Mouse (Mus musculus) testis, adult 2 months (tissue): Measurements from ENCODE around the gene Clcn6. TPM values are rescaled to one million over a fixed set of nuclear protein-coding genes. Genes with fewer than 3 reads are reported as not detected.

Source experiments
- H3K27ac ChIP-seq: fragments of 200-500 bp; 2 replicates; pipeline ENCODE4 v1.5.1; 2012; ENCODE audit warnings: low read depth, low read length; ENCODE audit not compliant: control insufficient read depth, insufficient read depth
- H3K27me3 ChIP-seq: fragments of 200-500 bp; 2 replicates; pipeline ENCODE4 v1.6.1; 2012; ENCODE audit warnings: mild to moderate bottlenecking, low read length, moderate library complexity; ENCODE audit not compliant: control insufficient read depth, insufficient read depth
- H3K36me3 ChIP-seq: fragments of 200-500 bp; 2 replicates; pipeline ENCODE4 v1.6.1; 2012; ENCODE audit warnings: mild to moderate bottlenecking, low read length; ENCODE audit not compliant: control insufficient read depth, insufficient read depth
- H3K4me1 ChIP-seq: fragments of 200-500 bp; 2 replicates; pipeline ENCODE4 v1.6.1; 2012; ENCODE audit warnings: low read length; ENCODE audit not compliant: control insufficient read depth, insufficient read depth
- H3K4me3 ChIP-seq: fragments of 200-500 bp; 2 replicates; pipeline ENCODE4 v1.5.1; 2012; ENCODE audit warnings: low read depth, mild to moderate bottlenecking, low read length, moderate library complexity, mixed read lengths; ENCODE audit not compliant: control insufficient read depth
- CTCF ChIP-seq: fragments of 200-500 bp; IDR thresholded peaks from 2 replicates; pipeline ENCODE4 v1.5.1; 2012; ENCODE audit warnings: low read depth, mild to moderate bottlenecking, inconsistent platforms, low read length, moderate library complexity; ENCODE audit not compliant: control insufficient read depth, insufficient read depth, insufficient replicate concordance
- POLR2A ChIP-seq: fragments of 200-500 bp; IDR thresholded peaks from 2 replicates; pipeline ENCODE4 v1.6.1; 2012; ENCODE audit warnings: low read depth, mild to moderate bottlenecking, inconsistent platforms, low read length, moderate library complexity; ENCODE audit not compliant: control insufficient read depth
- polyA plus RNA-seq: library from polyadenylated mRNA; depleted of rRNA; stranded (reverse); fragments of >200 nt; gene quantifications from 2 replicates; pipeline ENCODE4 v1.2.3, GENCODE M21; 2012

Clcn6 gene
- polyA plus RNA-seq, 1 experiment: 12.7 TPM

DNA sequence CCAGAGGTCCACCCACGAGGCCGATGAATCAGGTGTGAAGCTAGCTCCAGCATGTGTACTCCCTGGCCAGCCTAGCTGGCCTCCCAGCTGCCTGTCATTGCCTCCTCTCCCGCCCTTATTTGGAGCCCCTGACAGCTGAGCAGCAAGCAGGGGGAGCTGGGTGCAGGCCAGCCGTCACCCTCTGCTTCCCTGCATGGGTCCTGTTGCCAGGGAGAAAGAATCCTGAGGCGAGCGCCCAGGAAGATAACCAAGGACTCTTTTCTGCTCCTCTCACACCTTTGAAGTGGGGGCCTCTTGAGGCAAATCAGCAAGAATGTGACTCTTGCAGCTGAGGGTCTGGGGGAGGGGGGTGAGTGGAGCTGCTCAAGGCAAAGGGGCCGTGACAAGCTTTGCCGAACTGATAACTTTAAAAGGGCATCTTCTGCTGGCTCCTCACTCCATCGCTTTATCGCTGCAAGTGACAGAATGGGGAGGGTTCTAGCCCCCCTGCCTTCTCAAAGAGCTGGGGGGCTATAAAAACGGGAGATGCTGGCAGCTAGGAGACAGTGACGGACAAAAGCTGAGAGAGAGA lies 38.3 kb downstream of the Clcn6 start, which contains the start of gene Nppa:
Gene Nppa, plus strand, starts transcription at position 521 of the 571 bp plus-strand sequence.
- no peak within 1 kb of the TSS for H3K4me3 ChIP-seq
- no peaks in the 10 kb centered on the region; the same call in 1 of the 2 replicates for H3K36me3 ChIP-seq
- no peaks in the 10 kb centered on the region for H3K4me1 ChIP-seq
- no peak for TF ChIP-seq CTCF
- TF ChIP-seq POLR2A: no peak
- no peak within 1 kb of the TSS for H3K27ac ChIP-seq
- H3K27me3 ChIP-seq: no peaks in the 10 kb centered on the region

DNA sequence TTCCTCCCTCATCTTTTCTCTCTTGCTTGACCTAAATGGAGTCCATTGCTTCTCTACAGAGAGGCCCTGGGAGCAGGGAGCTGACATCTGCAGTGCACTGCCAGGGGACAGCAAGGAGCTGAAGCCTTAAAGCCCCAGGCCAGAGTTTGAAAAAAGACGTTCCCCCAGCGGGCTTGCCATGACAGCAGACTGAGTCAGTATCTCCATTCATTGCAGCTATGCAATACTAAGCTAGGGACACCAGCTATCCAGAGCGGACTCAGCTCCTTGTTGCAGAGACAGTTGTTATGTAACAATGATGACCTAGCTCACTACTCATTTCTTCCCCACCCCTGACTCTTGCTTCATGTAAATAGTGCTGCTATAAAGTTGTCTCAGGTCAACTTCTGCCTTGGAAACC lies 43.3 kb downstream of the Clcn6 start:
- H3K36me3 ChIP-seq: no peaks in the 10 kb centered on the region
- no peak overlapping the region for H3K27ac ChIP-seq
- no peak overlapping the region for H3K4me3 ChIP-seq
- H3K27me3 ChIP-seq: no peaks in the 10 kb centered on the region
- H3K4me1 ChIP-seq: no peaks in the 10 kb centered on the region
- no peak for TF ChIP-seq POLR2A
- no peak for TF ChIP-seq CTCF

DNA sequence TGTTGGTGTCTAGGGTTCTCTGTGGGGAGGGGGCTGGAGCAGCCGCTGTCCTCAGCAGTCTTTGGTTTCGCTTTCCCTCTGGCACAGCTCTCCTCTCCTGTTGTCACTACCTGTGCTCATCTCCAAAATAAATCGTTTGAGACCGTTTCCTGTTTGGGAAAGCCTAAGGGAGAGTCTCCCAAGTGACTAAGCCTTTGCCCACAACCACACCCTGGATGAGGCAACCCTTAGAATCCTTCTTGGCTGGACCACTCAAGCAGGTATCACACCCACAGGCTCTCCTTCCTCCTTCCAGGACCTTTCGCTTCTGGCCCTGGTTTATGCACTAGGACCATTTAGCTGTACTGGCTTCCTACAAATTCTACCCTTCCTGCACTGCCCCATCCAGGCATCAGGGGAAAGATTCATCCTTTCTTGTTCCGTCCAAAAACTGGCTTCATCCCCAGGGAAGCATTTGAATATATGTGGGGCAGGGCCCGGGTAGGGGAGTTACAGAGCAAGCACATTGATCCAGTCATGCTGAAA lies 45.0 kb downstream of the Clcn6 start:
- no peaks in the 10 kb centered on the region for H3K36me3 ChIP-seq
- TF ChIP-seq POLR2A: no peak
- no peak for TF ChIP-seq CTCF

DNA sequence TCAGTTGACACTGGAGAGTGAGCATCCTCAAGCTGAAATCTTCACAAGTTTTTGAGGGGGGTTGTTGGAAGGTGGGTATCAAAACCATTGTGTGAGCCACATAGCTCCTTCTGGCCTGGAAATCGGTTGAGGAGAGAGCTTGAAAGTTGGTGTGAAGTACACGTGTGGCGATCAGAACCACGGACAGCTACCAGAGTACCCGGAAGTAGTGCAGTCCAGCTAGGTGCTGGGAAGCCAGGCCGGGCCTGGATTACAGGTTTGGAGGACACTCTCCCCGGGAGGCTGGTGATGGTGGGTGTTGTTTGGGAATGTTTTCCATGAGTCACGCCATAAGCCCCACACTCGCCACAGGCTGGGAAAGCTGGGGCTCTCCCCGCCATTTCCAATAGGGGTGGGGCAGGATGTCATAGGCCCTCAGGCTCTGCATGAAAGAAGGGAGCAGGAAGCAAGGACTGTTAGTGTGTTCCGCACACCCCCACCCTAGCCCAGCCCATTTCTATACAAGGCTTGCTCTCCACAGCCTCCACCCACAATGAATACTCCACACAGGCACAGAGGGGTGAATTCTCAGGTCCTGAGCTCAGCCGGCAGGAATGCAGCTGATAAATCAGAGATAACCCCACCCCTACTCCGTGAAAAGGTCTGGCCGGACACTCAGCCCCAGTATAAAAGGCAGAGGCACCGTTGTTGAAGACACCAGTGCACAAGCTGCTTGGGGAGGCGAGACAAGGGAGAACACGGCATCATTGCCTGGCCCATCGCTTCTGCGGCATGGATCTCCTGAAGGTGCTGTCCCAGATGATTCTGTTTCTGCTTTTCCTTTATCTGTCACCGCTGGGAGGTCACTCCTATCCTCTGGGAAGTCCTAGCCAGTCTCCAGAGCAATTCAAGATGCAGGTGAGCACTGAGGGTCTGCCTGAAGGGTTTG lies 53.2 kb downstream of the Clcn6 start, which contains the start of gene Nppb:
Gene Nppb, plus strand, starts transcription at position 584 of the 928 bp plus-strand sequence.
- TF ChIP-seq POLR2A: no peak
- H3K36me3 ChIP-seq: no peaks in the 10 kb centered on the region
- peaks cover 4% of the 10 kb centered on the region for H3K4me1 ChIP-seq
- H3K27me3 ChIP-seq: no peaks in the 10 kb centered on the region
- H3K4me3 ChIP-seq: no peak within 1 kb of the TSS
- H3K27ac ChIP-seq: no peak within 1 kb of the TSS

More for the DNA sequence above, 45.0 kb downstream of the Clcn6 start:
- Histone ChIP-seq H3K4me1 (no peaks in the 10 kb centered on the region), H3K27ac (no peak overlapping the region), H3K27me3 (no peaks in the 10 kb centered on the region), H3K4me3 (no peak overlapping the region)

DNA sequence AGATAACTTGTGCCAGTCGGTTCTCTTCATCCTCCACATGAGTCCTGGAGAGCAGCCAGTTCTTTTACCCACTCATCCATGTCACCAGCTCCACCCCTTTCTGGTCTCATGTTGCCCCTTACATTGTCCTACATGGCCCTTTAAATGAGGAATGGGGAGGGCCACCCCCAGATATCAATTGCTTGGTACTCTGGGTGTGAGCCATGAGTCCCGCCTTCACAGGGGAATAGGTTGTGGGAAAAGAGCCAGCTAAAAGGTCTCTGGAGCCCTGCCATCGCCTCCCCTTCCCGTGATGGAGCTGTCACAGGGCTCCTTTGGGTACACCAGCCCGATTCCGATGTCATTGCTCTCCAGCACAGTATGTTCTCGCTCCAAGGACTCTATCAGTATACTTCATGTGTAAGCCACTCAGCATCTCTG lies 59.2 kb downstream of the Clcn6 start:
- Histone ChIP-seq H3K4me3 (no peak overlapping the region), H3K4me1 (no peaks in the 10 kb centered on the region), H3K36me3 (no peaks in the 10 kb centered on the region), H3K27ac (no peak overlapping the region), H3K27me3 (no peaks in the 10 kb centered on the region)
- TF ChIP-seq POLR2A: no peak
- TF ChIP-seq CTCF: no peak

DNA sequence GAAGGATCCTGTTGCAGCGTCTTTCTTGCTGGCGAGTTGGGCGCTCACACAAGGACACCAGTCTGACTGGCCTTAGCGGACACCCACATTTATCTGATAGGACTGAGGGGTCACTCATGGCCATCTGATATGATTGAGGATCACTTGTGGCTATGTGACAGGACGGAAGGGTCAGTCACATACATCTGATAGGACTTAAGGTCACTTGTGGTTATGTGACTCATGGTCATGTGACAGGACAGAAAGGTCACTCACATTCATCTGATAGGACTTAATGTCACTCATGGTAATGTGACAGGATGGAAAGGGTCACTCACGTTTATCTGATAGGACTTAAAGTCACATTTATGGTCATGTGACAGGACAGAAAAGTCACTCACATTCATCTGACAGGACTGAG lies 60.2 kb downstream of the Clcn6 start:
- no peaks in the 10 kb centered on the region for H3K27me3 ChIP-seq
- no peaks in the 10 kb centered on the region for H3K4me1 ChIP-seq
- H3K36me3 ChIP-seq: no peaks in the 10 kb centered on the region
- TF ChIP-seq POLR2A: no peak
- no peak for TF ChIP-seq CTCF
- H3K4me3 ChIP-seq: no peak overlapping the region
- H3K27ac ChIP-seq: no peak overlapping the region

DNA sequence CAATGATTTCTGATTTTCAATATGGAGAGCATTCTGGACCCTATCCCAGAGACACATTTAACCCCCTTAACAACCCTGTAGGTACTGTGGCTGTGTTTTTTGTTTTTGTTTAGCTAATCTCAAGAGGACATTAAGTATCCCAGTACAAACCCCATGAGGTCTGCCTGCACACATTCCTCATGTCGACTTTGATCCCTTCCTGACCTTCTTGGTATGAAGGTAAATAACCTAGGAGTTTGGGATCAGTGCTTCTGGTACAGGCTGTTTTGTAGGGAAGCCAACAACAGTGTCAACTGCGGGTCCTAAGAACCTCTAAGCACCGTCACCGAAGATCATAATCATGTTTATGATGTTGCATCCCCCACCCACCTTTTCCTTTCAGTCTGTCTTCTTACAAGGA lies 60.9 kb downstream of the Clcn6 start:
- TF ChIP-seq CTCF (no peak), POLR2A (no peak)
- Histone ChIP-seq H3K4me3 (no peak overlapping the region), H3K36me3 (no peaks in the 10 kb centered on the region), H3K27me3 (no peaks in the 10 kb centered on the region), H3K4me1 (no peaks in the 10 kb centered on the region), H3K27ac (no peak overlapping the region)
